Mouse (Mus musculus) liver, embryonic 14.5 days (tissue): ENCODE results near the gene Chd6. TPM values are rescaled to one million over a fixed set of nuclear protein-coding genes. Genes with fewer than 3 reads are reported as not detected.

Source experiments
- ATAC-seq: fragments of 200-750 bp; cut with Nextera tagmentation; 2 replicates; pipeline ENCODE4 v1.8.0; 2017; ENCODE audit warnings: moderate number of reproducible peaks, mild to moderate bottlenecking, moderate library complexity; ENCODE audit not compliant: insufficient read depth
- DNase-seq, 3 experiments: peaks; one replicate each; pipeline ENCODE4 v3.0.0-alpha.2; 2012 to 2013; ENCODE audit warnings: low read depth in 3 of 3, low spot score in 3 of 3
- H3K27ac ChIP-seq: fragments of 300-500 bp; sonication (generic); 2 replicates; pipeline ENCODE4 v1.5.1; 2014; ENCODE audit warnings: moderate library complexity, mild to moderate bottlenecking, control low read depth, inconsistent platforms
- H3K27me3 ChIP-seq: fragments of 300-500 bp; sonication (generic); 2 replicates; pipeline ENCODE4 v1.6.1; 2014; ENCODE audit warnings: mild to moderate bottlenecking, low read length, moderate library complexity; ENCODE audit not compliant: control insufficient read depth, insufficient read depth
- H3K36me3 ChIP-seq: fragments of 300-500 bp; sonication (generic); replicated peaks from 2 replicates; pipeline ENCODE4 v1.6.1; 2014; ENCODE audit warnings: low read depth; ENCODE audit not compliant: control insufficient read depth, insufficient read depth
- H3K4me1 ChIP-seq, 2 experiments: fragments of 200-500 bp in 1 of 2; fragments of 300-500 bp in 1 of 2; sonication (generic) in 1 of 2; replicated peaks; 2 replicates each; pipeline ENCODE4 v1.6.1; 2012 to 2014; ENCODE audit warnings: antibody characterized with exemption in 1 of 2, inconsistent platforms in 1 of 2, low read length in 1 of 2; ENCODE audit not compliant: control insufficient read depth in 2 of 2, insufficient read depth in 2 of 2
- H3K4me2 ChIP-seq: fragments of 300-500 bp; sonication (generic); 2 replicates; pipeline ENCODE4 v1.6.1; 2014; ENCODE audit warnings: low read depth, mild to moderate bottlenecking, control low read depth, moderate library complexity
- H3K4me3 ChIP-seq, 2 experiments: fragments of 200-500 bp in 1 of 2; fragments of 300-500 bp in 1 of 2; sonication (generic) in 1 of 2; 2 replicates each; pipeline ENCODE4 v1.5.1; 2012 to 2014; ENCODE audit warnings: low read depth in 2 of 2, low read length in 2 of 2, mild to moderate bottlenecking in 2 of 2, control low read depth in 1 of 2, inconsistent platforms in 1 of 2, moderate library complexity in 1 of 2; ENCODE audit not compliant: insufficient read depth in 1 of 2
- H3K9ac ChIP-seq: fragments of 300-500 bp; sonication (generic); replicated peaks from 2 replicates; pipeline ENCODE4 v1.6.1; 2014; ENCODE audit warnings: mild to moderate bottlenecking, control low read depth, moderate library complexity
- H3K9me3 ChIP-seq: fragments of 300-500 bp; sonication (generic); 2 replicates; pipeline ENCODE4 v1.6.1; 2016; ENCODE audit warnings: low read length, mixed read lengths; ENCODE audit not compliant: control insufficient read depth
- CTCF ChIP-seq: IDR thresholded peaks from 2 replicates; pipeline ENCODE4 v1.5.1; 2016; ENCODE audit warnings: antibody characterized with exemption, low read depth, control low read depth
- EP300 ChIP-seq: IDR thresholded peaks from 2 replicates; pipeline ENCODE4 v1.6.1; 2016; ENCODE audit warnings: antibody characterized with exemption, low read depth
- WGBS: fragments of 180-500 bp; shearing (Covaris S2); extraction: QIAGEN DNeasy Blood & Tissue Kit; methylation state at CpG from one replicate; pipeline ENCODE4 v1.1.7; 2014; ENCODE audit not compliant: insufficient replicate concordance; 5-methylcytosine and 5-hydroxymethylcytosine counted together
- polyA plus RNA-seq, 2 experiments: library from polyadenylated mRNA; depleted of rRNA in 1 of 2; stranded (reverse) in 1 of 2; unstranded in 1 of 2; fragments of >200 nt; fragmentation: Nextera tagmentation in 1 of 2; extraction: Ambion mirVana in 1 of 2; gene quantifications; 2 replicates each; pipeline versions ENCODE4 v1.2.1 to v1.2.3; 2012 to 2014

Chd6 gene
- polyA plus RNA-seq, 2 experiments, result 3.1 to 3.6 TPM

DNA sequence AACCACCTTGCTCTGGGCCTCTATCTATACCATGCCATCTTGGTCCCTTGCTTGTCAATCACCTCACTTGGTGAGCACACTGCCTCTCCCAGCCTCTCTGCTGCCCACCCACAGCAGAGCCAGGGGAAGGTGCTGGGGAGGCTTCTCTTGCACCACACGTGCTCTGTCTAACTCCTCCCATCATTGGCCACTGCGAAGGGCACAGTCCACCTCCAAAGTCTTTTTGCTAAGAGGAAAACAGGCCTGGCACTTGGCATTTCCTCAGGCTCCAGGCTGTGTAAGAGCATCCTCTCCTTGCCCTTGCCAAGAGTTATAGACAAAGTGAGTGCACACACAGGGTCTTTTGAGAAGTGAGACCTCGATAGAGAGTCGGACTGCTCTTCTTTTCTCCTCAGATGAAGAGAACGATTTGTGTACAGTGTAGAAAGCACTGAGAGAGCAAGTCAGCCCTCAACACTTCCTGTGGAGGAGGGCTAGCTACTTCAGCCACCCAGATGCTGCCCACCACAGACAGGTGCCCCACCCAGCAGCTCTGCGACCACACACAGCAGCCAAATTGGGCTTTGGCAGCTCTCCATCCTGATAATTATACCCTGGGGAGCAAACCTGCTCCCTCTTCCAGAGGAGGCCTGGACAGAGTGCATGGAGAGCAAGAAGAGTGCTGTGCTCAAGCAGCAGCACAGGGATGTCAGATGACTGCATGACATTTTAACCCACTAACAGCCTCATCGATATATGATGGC lies 155.6 kb downstream of the Chd6 start:
- H3K4me1 ChIP-seq, result no peaks in the 10 kb centered on the region
- H3K36me3 ChIP-seq, result peaks cover 2% of the 10 kb centered on the region; the same call in 1 of the 2 replicates
- H3K9ac ChIP-seq, result no peak overlapping the region
- no peak overlapping the region for H3K4me3 ChIP-seq
- no peak for TF ChIP-seq EP300
- TF ChIP-seq CTCF, result no peak
- WGBS, result 62% methylated on average over 7 of the region's 7 CpGs
- DNase-seq, result no peak
- H3K9me3 ChIP-seq, result no peaks in the 10 kb centered on the region
- H3K4me2 ChIP-seq, result no peak overlapping the region
- H3K27ac ChIP-seq, result no peak overlapping the region
- no peaks in the 10 kb centered on the region for H3K27me3 ChIP-seq
- no peak for ATAC-seq

DNA sequence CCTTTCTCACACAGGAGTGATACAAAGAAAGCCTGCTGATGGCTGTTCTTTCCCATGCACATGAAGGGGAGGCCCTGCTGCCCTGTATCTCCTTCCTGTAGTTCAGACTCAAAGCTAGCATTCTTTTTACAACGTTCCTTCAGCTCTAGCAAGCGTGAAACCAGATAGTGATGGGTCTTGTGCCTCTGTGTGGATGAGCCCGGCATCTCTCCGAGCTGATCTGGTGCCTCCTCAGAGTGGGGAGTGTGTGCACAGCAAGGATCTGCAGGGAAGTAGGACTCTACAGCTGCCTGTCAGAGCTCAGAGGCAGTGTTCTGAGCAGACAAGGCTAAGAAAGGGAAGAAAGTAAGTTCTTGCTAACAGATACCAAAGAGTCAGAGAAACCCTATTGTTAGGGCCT lies 157.3 kb downstream of the Chd6 start:
- Histone ChIP-seq H3K36me3 (peaks cover 2% of the 10 kb centered on the region; the same call in 1 of the 2 replicates), H3K4me2 (no peak overlapping the region), H3K9me3 (no peaks in the 10 kb centered on the region), H3K27ac (no peak overlapping the region), H3K4me1 (no peaks in the 10 kb centered on the region), H3K9ac (no peak overlapping the region), H3K4me3 (no peak overlapping the region), H3K27me3 (no peaks in the 10 kb centered on the region)
- DNase-seq (no peak), ATAC-seq (no peak)
- TF ChIP-seq EP300, result no peak
- no peak for TF ChIP-seq CTCF
- 68% methylated on average over 4 of the region's 4 CpGs for WGBS

DNA sequence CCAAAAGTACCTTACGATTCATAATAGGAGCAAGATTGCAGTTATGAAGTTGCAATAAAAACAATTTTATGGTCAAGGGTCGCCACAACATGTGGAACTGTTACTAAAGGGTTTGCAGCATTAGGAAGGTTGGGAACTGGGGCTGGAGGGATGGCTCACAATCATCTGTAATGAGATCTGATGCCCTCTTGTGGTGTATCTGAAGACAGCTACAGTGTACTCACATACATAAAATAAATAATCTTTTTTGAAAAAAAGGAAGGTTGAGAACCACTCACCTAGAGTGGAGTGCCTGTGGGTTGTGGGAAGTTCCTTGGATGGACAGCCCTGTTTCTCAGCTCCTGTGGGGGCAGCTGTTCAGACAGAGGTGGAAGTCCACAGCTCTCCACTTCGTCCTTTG lies 166.4 kb downstream of the Chd6 start:
- Histone ChIP-seq H3K4me3 (no peak overlapping the region), H3K27ac (no peak overlapping the region), H3K4me2 (no peak overlapping the region), H3K4me1 (no peaks in the 10 kb centered on the region), H3K36me3 (no peaks in the 10 kb centered on the region), H3K27me3 (no peaks in the 10 kb centered on the region), H3K9me3 (no peaks in the 10 kb centered on the region), H3K9ac (no peak overlapping the region)
- ATAC-seq (no peak), DNase-seq (no peak)
- no peak for TF ChIP-seq EP300
- no peak; the same call in 1 of the 2 replicates for TF ChIP-seq CTCF
- 55% methylated on average over 3 of the region's 3 CpGs for WGBS

DNA sequence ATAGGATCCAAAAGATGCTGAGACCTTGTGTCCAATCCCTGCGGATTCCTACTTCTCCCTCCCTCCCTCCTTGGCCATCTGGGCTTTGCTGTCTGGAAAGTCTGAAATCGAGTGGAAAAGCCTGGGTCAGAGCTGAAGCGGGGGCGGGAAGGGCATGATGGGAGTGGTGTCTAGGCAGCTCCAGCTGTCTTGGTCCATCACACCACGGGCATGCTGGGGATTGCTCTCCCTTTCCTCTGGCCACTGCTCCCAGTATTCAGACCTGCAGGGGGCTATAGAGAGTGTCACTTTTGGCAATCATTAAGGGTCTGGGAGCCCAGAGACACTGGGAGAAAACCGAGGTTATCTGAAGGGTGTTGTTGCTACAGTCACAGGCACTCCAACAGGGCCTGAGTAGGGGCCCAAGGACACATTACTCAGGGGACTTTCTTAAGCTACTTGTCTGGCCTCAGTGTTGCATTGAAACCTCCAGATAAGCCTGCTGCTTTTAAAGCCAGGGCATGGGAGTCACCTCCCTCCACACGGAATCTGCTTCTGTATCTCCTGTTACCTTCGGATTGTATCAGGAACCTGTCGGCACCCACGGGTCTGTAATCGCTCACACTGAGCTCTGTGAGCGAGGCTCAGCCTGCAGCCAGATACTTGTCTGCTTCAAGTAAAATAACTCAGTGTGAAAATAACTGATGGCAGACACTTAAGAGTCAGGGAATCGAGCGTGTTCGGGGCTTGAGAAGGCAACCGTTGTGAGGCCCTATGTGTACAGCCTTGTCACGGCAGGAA lies 167.8 kb downstream of the Chd6 start:
- Histone ChIP-seq H3K4me1 (no peaks in the 10 kb centered on the region), H3K4me2 (no peak overlapping the region), H3K27me3 (no peaks in the 10 kb centered on the region), H3K4me3 (no peak overlapping the region), H3K9ac (no peak overlapping the region), H3K9me3 (no peaks in the 10 kb centered on the region), H3K27ac (no peak overlapping the region), H3K36me3 (no peaks in the 10 kb centered on the region)
- WGBS, result 56% methylated on average over 17 of the region's 17 CpGs
- TF ChIP-seq EP300, result no peak
- no peak for TF ChIP-seq CTCF
- ATAC-seq, result no peak
- no peak for DNase-seq

DNA sequence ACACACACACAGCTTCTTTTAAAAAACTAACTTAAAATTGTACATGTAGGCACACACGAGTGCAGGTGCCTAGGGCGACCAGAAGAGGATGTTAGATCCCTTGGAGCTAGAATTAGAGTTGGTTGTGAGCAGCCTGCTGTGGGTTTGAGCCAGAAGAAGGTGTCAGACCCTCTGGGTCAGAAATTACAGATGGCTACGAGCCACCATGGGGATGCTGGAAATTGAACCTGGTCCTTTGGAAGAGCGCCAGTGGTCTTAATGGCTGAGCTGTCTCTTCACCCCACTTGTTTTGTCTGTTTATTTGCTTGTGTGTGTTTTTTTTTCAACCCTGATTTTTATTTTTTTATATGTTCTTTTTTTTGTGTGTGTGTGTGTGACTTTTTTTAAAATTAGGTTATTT lies 174.4 kb downstream of the Chd6 start:
- TF ChIP-seq EP300 (no peak), CTCF (no peak)
- Histone ChIP-seq H3K36me3 (no peaks in the 10 kb centered on the region), H3K4me2 (no peak overlapping the region), H3K4me1 (no peaks in the 10 kb centered on the region), H3K4me3 (no peak overlapping the region), H3K9ac (no peak overlapping the region), H3K9me3 (no peaks in the 10 kb centered on the region), H3K27ac (no peak overlapping the region), H3K27me3 (no peaks in the 10 kb centered on the region)
- DNase-seq, result no peak
- 56% methylated on average over 4 of the region's 4 CpGs for WGBS
- no peak for ATAC-seq
